8 mouse cellular contexts compared by ENCODE assay signal in the genomic region with DNA sequence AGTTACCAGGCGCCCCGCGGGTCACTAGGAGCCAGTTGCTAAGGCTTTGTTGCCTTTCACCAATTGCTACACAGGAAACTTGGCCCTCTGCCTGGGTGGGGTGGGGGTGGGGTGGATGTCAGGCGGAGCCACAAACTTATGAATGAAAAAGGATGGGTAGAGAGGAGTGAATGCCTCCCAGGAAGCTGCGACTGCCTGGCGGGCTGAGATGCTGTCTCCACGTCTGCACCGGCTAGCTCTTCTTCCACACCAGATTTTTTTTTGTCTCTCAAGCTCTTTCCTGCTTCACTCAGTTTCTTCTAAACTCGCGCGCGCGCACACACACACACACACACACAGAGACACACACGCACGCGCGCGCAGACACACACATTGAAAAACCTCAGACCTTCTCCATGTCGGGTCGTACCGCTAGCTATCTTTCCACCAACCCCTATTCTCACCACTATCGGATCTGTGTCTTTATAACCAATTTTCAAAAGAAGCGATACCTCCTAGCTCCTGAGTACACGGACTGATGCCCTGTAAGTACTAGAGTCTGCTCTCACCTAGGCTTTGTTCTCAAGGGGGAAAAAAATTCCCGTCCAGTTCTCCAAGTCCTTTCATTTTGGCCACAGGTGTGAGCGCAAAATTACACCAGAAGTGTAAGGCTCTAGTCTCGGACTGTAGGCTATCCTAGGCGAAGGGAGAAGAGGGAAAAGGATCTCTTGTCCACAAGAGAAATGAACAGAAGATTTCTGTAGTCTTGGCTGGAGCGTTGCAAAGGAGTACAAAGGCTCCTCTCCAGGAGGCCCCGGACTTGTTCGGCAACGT. TPM values are rescaled to one million over a fixed set of nuclear protein-coding genes. Genes with fewer than 3 reads are reported as not detected.
DNase-seq lines count a peak whose midpoint lies in the region; ATAC-seq and TF ChIP-seq lines count a peak whose summit lies in the region.

No protein-coding gene starts in this region.

- H3K27ac ChIP-seq in limb, embryonic 10.5 days: peak overlapping the region; percentile 97

- peak overlapping the region; percentile 68 for H3K4me3 ChIP-seq in lung, adult 2 months (replicated peaks; ENCODE audit: extremely low read depth, low read depth, low read length)
- H3K4me3 ChIP-seq in limb, embryonic 10.5 days: peak overlapping the region; percentile 88
- peak overlapping the region; percentile 82 for H3K4me3 ChIP-seq in myocyte

- peaks cover 18% of the 10 kb centered on the region for H3K36me3 ChIP-seq in limb, embryonic 10.5 days
- H3K36me3 ChIP-seq in myocyte (ENCODE audit: control insufficient read depth, insufficient read depth): no peaks in the 10 kb centered on the region

- under 1% methylated on average over 32 of the region's 32 CpGs for WGBS in lung, adult 2 months
- WGBS in limb, embryonic 10.5 days: under 1% methylated on average over 32 of the region's 32 CpGs

- H3ac ChIP-seq in myocyte (ENCODE audit: control insufficient read depth, insufficient read length): peak overlapping the region; percentile 12

- ATAC-seq in activated CD4-positive, CD25-positive, alpha-beta regulatory T cell, adult 4 months: peak; percentile 50
- ATAC-seq in erythroblast, adult 5-6 weeks (replicated peaks; ENCODE audit: low FRiP score, poor library complexity, severe bottlenecking): peak; percentile 24

- H3K4me1 ChIP-seq in lung, adult 2 months (ENCODE audit: control insufficient read depth, insufficient read depth, low read length): no peaks in the 10 kb centered on the region; the same call in 1 of the 2 replicates
- peaks cover 23% of the 10 kb centered on the region for H3K4me1 ChIP-seq in limb, embryonic 10.5 days

- no peaks in the 10 kb centered on the region for H3K27me3 ChIP-seq in limb, embryonic 10.5 days (ENCODE audit: low read depth, poor library complexity, severe bottlenecking)
- no peaks in the 10 kb centered on the region for H3K27me3 ChIP-seq in myocyte (ENCODE audit: control insufficient read depth, insufficient read depth, insufficient read length)

- H3K4me2 ChIP-seq in myocyte (ENCODE audit: low read depth): peak overlapping the region; percentile 99

- DNase-seq in lung, adult 2 months: no peak
- DNase-seq in lung, postnatal 4 days: no peak
- DNase-seq in limb, embryonic 10.5 days (ENCODE audit: low spot score): peak; percentile 78
- no peak for DNase-seq in layer of hippocampus, postnatal 10 days (ENCODE audit: low spot score in 2 of 2)
- no peak for DNase-seq in left cerebral cortex, adult 11 months (ENCODE audit: low spot score)

- TF ChIP-seq CTCF in lung, adult 2 months (IDR thresholded peaks at IDR 0.05; ENCODE audit: insufficient read depth, low read length): no peak

- no peaks in the 10 kb centered on the region for H3K79me2 ChIP-seq in myocyte (ENCODE audit: control insufficient read depth, insufficient read depth)

- H3K9me3 ChIP-seq in limb, embryonic 10.5 days (replicated peaks): no peaks in the 10 kb centered on the region

- no peak for TF ChIP-seq POLR2A in lung, adult 2 months (IDR thresholded peaks at IDR 0.05; ENCODE audit: borderline replicate concordance, extremely low read depth, low read depth, low read length)
- no peak for TF ChIP-seq POLR2A in myocyte (IDR thresholded peaks at IDR 0.05; ENCODE audit: insufficient read length, low read depth)

TF ChIP-seq in myocyte, 11 proteins besides CTCF, POLR2A, EP300 and RAD21:
- no peak for TF ChIP-seq TCF3 (IDR thresholded peaks at IDR 0.05; ENCODE audit: insufficient read length, low read depth)
- TF ChIP-seq E2F4 (IDR thresholded peaks at IDR 0.05; ENCODE audit: insufficient read depth): no peak
- no peak for TF ChIP-seq CEBPB (IDR thresholded peaks at IDR 0.05; ENCODE audit: insufficient read depth, poor library complexity, severe bottlenecking)
- no peak for TF ChIP-seq MYOG (IDR thresholded peaks at IDR 0.05; ENCODE audit: control insufficient read depth in 1 of 3, insufficient read depth in 1 of 3, insufficient read length in 2 of 3, low read depth in 2 of 3)
- TF ChIP-seq USF1 (IDR thresholded peaks at IDR 0.05; ENCODE audit: low read depth): no peak
- no peak for TF ChIP-seq MAX (IDR thresholded peaks at IDR 0.05; ENCODE audit: low read depth)
- TF ChIP-seq REST (IDR thresholded peaks at IDR 0.05; ENCODE audit: insufficient read depth, insufficient read length): no peak
- no peak for TF ChIP-seq TCF12 (IDR thresholded peaks at IDR 0.05; ENCODE audit: insufficient read depth, poor library complexity, severe bottlenecking)
- TF ChIP-seq MYOD1 (IDR thresholded peaks at IDR 0.05; ENCODE audit: control insufficient read depth in 1 of 3, insufficient read length in 2 of 3, low read depth in 2 of 3): no peak

RNA-seq across cellular contexts. Expression of a gene that starts 0.5 kb away (rescaled TPM):
- 7.2 and 8.5 TPM in 2 replicates for polyA plus RNA-seq in lung, adult 2 months (2012; rRNA removed)
- 10 to 100 TPM; 12.0 to 12.1 TPM for polyA plus RNA-seq in activated CD4-positive, CD25-positive, alpha-beta regulatory T cell, adult 4 months (2017; shearing (Covaris generic))
- total RNA-seq in erythroblast, adult 5-6 weeks (2015; ENCODE audit: low replicate concordance): 16.1 and 16.9 TPM in 2 replicates
- total RNA-seq in erythroblast, adult 5-6 weeks (2017; ENCODE audit: low replicate concordance): 18.0 and 19.7 TPM in 2 replicates
- polyA plus RNA-seq in limb, embryonic 10.5 days (2016; fragmentation: Nextera tagmentation; extraction: Ambion mirVana): 12.0 and 13.1 TPM in 2 replicates
- polyA plus RNA-seq in myocyte (2012; fragmentation: generic; extraction: Trizol): 0.65 TPM
- 1 to 10 TPM; 5.2 to 7.6 TPM for total RNA-seq in layer of hippocampus, postnatal 10 days (2021)
